Mouse (Mus musculus) midbrain, embryonic 14.5 days (tissue): Measurements from ENCODE around the gene Rdx. TPM values are rescaled to one million over a fixed set of nuclear protein-coding genes. Genes with fewer than 3 reads are reported as not detected.
A peak's percentile ranks its signal among the peaks of the same experiment; 100 is the strongest.

ENCODE experiments used
- ATAC-seq: fragments of 200-750 bp; cut with Nextera tagmentation; 2 replicates; pipeline ENCODE4 v1.8.0; 2017; ENCODE audit warnings: moderate number of reproducible peaks, moderate library complexity; ENCODE audit not compliant: low FRiP score, low TSS enrichment
- DNase-seq: peaks from one replicate; pipeline ENCODE4 v3.0.0-alpha.2; 2015
- H3K27ac ChIP-seq: fragments of 300-500 bp; sonication (generic); replicated peaks from 2 replicates; pipeline ENCODE4 v1.5.1; 2014; ENCODE audit warnings: mild to moderate bottlenecking, low read depth, low read length, moderate library complexity
- H3K27me3 ChIP-seq: fragments of 300-500 bp; sonication (generic); 2 replicates; pipeline ENCODE4 v1.6.1; 2014; ENCODE audit warnings: low read length, control low read depth, mixed read lengths; ENCODE audit not compliant: control insufficient read depth, insufficient read depth
- H3K36me3 ChIP-seq: fragments of 300-500 bp; sonication (generic); 2 replicates; pipeline ENCODE4 v1.6.1; 2014; ENCODE audit warnings: low read length, control low read depth; ENCODE audit not compliant: control insufficient read depth, insufficient read depth
- H3K4me1 ChIP-seq: fragments of 300-500 bp; sonication (generic); 2 replicates; pipeline ENCODE4 v1.6.1; 2014; ENCODE audit warnings: mild to moderate bottlenecking, antibody characterized with exemption, low read length, control low read depth; ENCODE audit not compliant: control insufficient read depth, insufficient read depth
- H3K4me2 ChIP-seq: fragments of 300-500 bp; sonication (generic); 2 replicates; pipeline ENCODE4 v1.6.1; 2014; ENCODE audit warnings: mild to moderate bottlenecking, low read length, moderate library complexity
- H3K4me3 ChIP-seq: fragments of 300-500 bp; sonication (generic); replicated peaks from 2 replicates; pipeline ENCODE4 v1.5.1; 2014; ENCODE audit warnings: low read depth, low read length
- H3K9ac ChIP-seq: fragments of 300-500 bp; sonication (generic); replicated peaks from 2 replicates; pipeline ENCODE4 v1.6.1; 2014; ENCODE audit warnings: mild to moderate bottlenecking, low read length, moderate library complexity
- H3K9me3 ChIP-seq: fragments of 300-500 bp; sonication (generic); 2 replicates; pipeline ENCODE4 v1.6.1; 2016; ENCODE audit warnings: low read length, control low read depth, mixed read lengths; ENCODE audit not compliant: control insufficient read depth
- WGBS: fragments of 180-500 bp; shearing (Covaris S2); extraction: QIAGEN DNeasy Blood & Tissue Kit; methylation state at CpG from one replicate; pipeline ENCODE4 v1.1.7; 2014; 5-methylcytosine and 5-hydroxymethylcytosine counted together
- polyA plus RNA-seq: library from polyadenylated mRNA; unstranded; fragments of >200 nt; fragmentation: Nextera tagmentation; extraction: Ambion mirVana; gene quantifications from 2 replicates; pipeline ENCODE4 v1.2.1, GENCODE M21; 2014

Rdx gene
- polyA plus RNA-seq, 1 experiment from 2014 or later: 114 TPM

DNA sequence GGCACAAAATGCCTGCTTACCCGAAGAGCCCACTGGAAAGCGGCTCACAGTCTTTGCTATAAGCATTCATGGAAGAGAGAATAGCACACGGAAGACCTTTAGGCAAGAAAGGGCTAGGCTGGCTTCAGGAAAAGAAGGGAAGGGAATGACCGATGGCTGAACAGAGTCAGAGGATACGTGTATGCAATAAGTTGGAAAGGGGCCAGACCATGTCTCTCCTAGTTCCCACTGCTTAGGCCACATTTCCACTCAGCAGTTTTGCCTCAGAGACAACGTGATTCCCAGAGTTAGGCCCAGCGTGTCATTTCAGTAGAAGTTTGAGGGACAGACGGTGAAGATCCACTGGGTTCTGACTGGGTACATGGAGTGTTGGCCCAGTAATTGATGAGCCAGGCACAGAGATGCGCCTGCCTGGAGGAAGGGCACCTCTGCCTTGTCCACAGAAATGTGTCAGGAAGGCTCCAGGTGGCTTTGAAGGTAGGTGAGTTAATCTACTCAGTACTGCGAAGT, 47.6 kb downstream of the Rdx start:
- Histone ChIP-seq H3K4me1 (no peaks in the 10 kb centered on the region), H3K36me3 (no peaks in the 10 kb centered on the region; the same call in 1 of the 2 replicates), H3K27ac (no peak overlapping the region), H3K4me2 (no peak overlapping the region), H3K4me3 (no peak overlapping the region), H3K9me3 (no peaks in the 10 kb centered on the region), H3K27me3 (no peaks in the 10 kb centered on the region), H3K9ac (no peak overlapping the region)
- ATAC-seq: no peak
- 90% methylated on average over 10 of the region's 10 CpGs for WGBS
- DNase-seq: no peak

DNA sequence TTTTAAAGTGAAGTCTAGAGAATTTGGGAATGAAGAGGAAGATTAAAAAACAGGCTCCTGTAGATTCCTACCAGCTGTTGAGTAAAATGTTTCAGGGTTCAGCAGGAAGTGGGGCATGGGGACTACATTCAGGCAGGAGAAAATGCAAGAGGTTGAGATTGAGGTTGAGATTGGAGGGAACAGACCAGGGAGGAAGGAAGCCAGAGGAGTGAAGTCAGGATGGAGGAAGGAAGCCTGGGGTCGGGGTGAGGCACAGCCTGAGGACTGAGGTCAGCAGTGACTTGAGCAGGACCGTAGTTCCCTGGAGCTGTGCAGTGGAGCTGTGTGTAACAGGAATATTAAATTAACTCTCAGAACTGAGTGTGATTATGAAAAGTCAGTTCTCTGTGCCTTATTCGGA, 48.7 kb downstream of the Rdx start:
- Histone ChIP-seq H3K9me3 (no peaks in the 10 kb centered on the region), H3K4me1 (no peaks in the 10 kb centered on the region), H3K36me3 (no peaks in the 10 kb centered on the region), H3K9ac (no peak overlapping the region), H3K4me3 (no peak overlapping the region), H3K27me3 (no peaks in the 10 kb centered on the region), H3K27ac (no peak overlapping the region), H3K4me2 (no peak overlapping the region)
- no peak for ATAC-seq
- WGBS: 88% methylated on average over 3 of the region's 3 CpGs
- no peak for DNase-seq

DNA sequence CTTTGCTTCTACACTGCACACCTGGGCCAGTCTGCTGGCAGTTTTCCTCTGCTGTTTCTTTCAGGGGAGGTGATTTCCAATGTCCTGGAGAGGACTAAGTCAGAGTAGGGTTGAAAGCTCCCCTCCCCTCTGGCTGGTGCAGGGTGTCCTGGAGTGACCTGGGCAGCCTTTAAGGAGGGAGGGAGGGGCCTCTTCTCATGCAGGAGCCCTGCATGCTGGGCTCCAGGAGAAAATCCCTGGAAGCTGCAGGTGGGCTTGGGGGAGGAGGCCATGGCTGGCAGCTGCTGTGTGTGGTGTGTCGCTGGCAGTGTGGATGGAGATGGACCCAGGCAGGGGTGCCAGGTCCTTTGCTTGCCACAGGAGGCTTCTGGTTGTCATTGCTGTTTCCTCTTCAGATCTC, 50.4 kb downstream of the Rdx start:
- ATAC-seq (no peak), DNase-seq (no peak)
- H3K36me3 ChIP-seq: no peaks in the 10 kb centered on the region
- H3K4me2 ChIP-seq: no peak overlapping the region
- no peak overlapping the region for H3K27ac ChIP-seq
- no peaks in the 10 kb centered on the region for H3K27me3 ChIP-seq
- H3K4me1 ChIP-seq: no peaks in the 10 kb centered on the region
- 29% methylated on average over 1 of the region's 1 CpGs for WGBS
- H3K4me3 ChIP-seq: no peak overlapping the region
- no peaks in the 10 kb centered on the region for H3K9me3 ChIP-seq
- no peak overlapping the region for H3K9ac ChIP-seq

DNA sequence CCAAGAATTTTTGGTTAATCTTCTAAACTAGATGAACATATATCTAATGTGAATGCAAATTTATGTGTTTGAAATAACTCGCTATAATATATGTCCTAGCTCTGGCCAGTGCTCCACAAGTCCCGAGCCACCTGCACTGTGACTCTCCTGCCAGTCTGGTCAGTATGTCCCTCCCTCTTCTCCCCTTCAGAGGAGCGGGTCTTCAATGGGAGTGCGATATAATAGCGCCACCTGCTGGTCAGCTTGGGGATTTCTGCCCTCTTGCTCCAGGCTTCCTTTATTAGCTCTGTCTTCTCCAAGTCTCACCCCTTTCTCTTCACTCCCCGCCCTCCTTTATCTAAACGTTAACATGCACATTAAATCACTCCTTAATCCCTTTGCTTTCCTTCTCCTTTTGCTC, 51.6 kb downstream of the Rdx start:
- Histone ChIP-seq H3K9me3 (no peaks in the 10 kb centered on the region), H3K27ac (no peak overlapping the region), H3K4me2 (no peak overlapping the region), H3K9ac (no peak overlapping the region), H3K27me3 (no peaks in the 10 kb centered on the region), H3K4me3 (no peak overlapping the region), H3K4me1 (no peaks in the 10 kb centered on the region), H3K36me3 (no peaks in the 10 kb centered on the region)
- DNase-seq: peak; percentile 88
- under 1% methylated on average over 7 of the region's 7 CpGs for WGBS
- peak; percentile 58; the same call in 1 of the 2 replicates for ATAC-seq

DNA sequence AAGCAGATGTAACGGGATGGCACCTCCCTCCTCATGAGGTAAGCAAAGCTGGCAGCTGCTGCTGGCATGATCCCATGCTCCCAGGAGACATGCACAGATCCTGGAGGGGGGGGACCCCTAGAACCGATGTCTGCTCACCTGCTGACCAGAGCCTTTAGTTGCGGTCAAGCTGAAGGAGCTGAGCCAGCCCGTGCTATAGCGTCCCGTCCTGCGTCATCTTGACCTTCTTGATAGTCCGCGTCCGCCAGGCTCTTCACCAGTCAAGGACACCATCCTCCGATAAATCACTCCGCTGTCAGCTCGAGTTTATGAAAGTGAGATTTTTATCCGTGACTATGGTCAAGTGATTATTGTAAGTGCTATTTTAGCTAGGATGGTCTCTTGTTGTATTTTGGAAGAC, 53.5 kb downstream of the Rdx start:
- 91% methylated on average over 14 of the region's 14 CpGs for WGBS
- H3K9ac ChIP-seq: no peak overlapping the region
- no peaks in the 10 kb centered on the region for H3K4me1 ChIP-seq
- no peak overlapping the region for H3K4me2 ChIP-seq
- no peak overlapping the region for H3K4me3 ChIP-seq
- no peak overlapping the region for H3K27ac ChIP-seq
- DNase-seq (no peak), ATAC-seq (no peak)
- no peaks in the 10 kb centered on the region for H3K27me3 ChIP-seq
- H3K9me3 ChIP-seq: no peaks in the 10 kb centered on the region
- no peaks in the 10 kb centered on the region for H3K36me3 ChIP-seq

DNA sequence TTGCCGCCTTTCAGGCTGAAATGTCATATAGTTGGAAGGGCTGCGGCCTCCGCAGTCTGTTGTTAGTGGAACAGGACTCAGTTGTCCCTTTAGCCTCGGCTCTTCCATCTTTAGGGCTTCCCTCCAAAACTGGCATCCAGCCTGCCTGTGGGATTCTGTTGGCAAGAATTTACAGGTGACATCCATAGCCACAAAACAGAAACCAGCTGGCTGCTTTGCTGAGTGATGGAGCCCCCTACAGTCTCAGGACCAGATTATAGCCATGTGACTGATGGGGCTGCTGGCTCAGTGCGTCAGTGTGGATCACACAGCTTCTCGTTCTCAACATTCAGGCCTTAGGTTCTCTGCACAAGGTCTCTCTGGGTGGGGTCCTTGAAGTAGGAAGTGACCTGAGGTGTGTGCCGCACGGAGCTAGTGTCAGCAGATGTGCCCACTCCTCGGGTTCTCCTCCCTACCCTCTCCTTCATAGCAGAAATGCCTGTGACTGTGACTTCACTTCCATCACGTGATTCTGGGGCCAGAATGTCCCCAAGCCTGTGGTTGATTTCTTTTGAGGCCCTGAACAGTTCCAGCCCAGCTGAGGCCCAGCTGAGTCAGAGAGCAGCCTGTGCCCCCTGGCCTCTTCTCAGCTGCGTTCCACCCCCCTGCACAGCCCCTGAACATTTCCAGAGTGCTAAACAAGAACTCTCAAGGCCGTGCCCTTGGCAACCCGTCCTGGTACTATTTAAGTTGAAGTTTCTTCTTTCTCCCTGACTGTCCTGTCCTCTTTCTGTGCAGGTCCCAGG, 55.3 kb downstream of the Rdx start:
- H3K27me3 ChIP-seq: no peaks in the 10 kb centered on the region
- no peak overlapping the region; the same call in 1 of the 2 replicates for H3K27ac ChIP-seq
- ATAC-seq (no peak), DNase-seq (peak; percentile 49)
- H3K4me2 ChIP-seq: no peak overlapping the region
- 66% methylated on average over 13 of the region's 13 CpGs for WGBS
- no peaks in the 10 kb centered on the region for H3K36me3 ChIP-seq
- no peak overlapping the region for H3K9ac ChIP-seq
- no peaks in the 10 kb centered on the region for H3K9me3 ChIP-seq
- H3K4me3 ChIP-seq: no peak overlapping the region
- no peaks in the 10 kb centered on the region for H3K4me1 ChIP-seq

DNA sequence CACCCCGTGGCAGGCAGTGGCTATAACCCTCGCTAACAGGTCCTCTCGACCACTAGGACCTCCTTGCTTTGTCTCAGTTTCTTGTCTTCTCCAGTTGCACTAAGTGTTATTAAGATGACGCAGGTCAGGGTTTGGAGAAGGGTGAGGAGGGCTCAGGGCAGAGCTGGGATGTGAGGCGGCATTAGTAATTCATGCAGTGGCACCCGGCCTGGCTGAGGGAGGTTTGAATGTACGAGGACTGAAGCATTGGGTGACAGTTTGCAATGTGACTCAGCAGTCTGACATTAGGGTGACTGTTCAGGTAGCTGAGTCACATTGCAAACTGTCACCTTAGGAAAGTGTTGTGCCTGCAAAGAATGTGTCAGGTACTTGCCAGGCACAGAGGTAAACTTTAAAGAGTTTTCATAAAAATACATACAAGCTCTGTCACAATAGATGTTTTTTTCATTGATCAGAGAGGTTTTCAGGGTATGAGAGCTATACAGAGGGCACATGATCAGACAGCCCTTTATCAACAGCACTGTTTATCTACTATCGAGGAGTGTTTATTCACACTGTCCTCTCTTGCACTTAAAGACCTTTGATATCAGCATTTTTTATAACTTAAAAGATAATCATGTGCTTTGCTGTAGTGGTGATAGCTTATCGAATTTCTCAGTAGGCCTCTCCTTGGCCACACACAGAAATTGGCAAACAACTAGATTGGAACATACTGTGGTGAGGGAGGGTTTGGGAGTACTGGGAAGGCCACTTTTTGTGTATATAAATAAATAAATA, 56.7 kb downstream of the Rdx start:
- no peaks in the 10 kb centered on the region for H3K4me1 ChIP-seq
- H3K9ac ChIP-seq: no peak overlapping the region
- no peaks in the 10 kb centered on the region for H3K27me3 ChIP-seq
- ATAC-seq: no peak
- no peak for DNase-seq
- H3K9me3 ChIP-seq: no peaks in the 10 kb centered on the region
- H3K4me2 ChIP-seq: no peak overlapping the region
- no peak overlapping the region for H3K4me3 ChIP-seq
- WGBS: 85% methylated on average over 9 of the region's 9 CpGs
- no peak overlapping the region for H3K27ac ChIP-seq
- H3K36me3 ChIP-seq: no peaks in the 10 kb centered on the region

DNA sequence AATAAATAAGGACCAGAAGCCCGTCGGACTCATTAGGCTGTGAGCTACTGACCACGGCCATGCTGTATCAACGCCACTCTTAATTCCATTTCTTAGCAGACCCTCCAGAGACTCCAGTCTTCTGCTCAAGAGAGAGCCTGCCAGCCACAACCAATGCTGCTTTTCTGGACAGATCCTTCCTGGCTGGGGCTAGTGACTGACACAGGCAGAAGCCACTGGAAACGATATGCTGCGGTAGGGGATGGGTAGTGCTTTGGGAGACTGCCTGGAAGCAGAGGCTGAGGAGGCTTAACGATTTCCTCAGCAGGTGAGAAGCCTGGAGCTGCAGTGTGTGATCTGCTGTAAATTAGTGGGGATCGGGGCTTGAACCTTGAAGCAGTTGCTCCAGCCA, 57.2 kb downstream of the Rdx start:
- Histone ChIP-seq H3K27me3 (no peaks in the 10 kb centered on the region), H3K9ac (no peak overlapping the region), H3K9me3 (no peaks in the 10 kb centered on the region), H3K27ac (no peak overlapping the region), H3K4me2 (no peak overlapping the region), H3K4me1 (no peaks in the 10 kb centered on the region), H3K36me3 (no peaks in the 10 kb centered on the region), H3K4me3 (no peak overlapping the region)
- no peak for ATAC-seq
- no peak for DNase-seq
- 78% methylated on average over 8 of the region's 8 CpGs for WGBS
